Mouse (Mus musculus) spleen, postnatal 14 days (tissue): ENCODE results near the gene Parg.
"Not testable (repeated sequence)": the region's sequence is repeated elsewhere in the genome, so short reads cannot be mapped to it uniquely, and the experiment has no call there.

Experiments
- DNase-seq, 2 experiments: peaks; one replicate each; pipeline ENCODE4 v3.0.0; 2021 to 2022; ENCODE audit warnings: low spot score in 2 of 2

The Parg gene

GRCm38 (mm10) chr14:32179393-32180195 is 22.2 kb upstream of the Parg start:
- DNase-seq = no peak

- DNase-seq = no peak
Measured at GRCm38 (mm10) chr14:32180861-32181260, 20.9 kb upstream of the Parg start.

GRCm38 (mm10) chr14:32183846-32184245 is 17.9 kb upstream of the Parg start:
- no peak for DNase-seq

GRCm38 (mm10) chr14:32190627-32191391 is 10.9 kb upstream of the Parg start:
- DNase-seq = no peak

- no peak for DNase-seq
Measured at GRCm38 (mm10) chr14:32191926-32192325, 9.8 kb upstream of the Parg start.

GRCm38 (mm10) chr14:32192437-32192836 is 9.3 kb upstream of the Parg start:
- peak; percentile 30 to 50 for DNase-seq

GRCm38 (mm10) chr14:32193557-32193956 is 8.2 kb upstream of the Parg start:
- not testable (repeated sequence) for DNase-seq

- no peak for DNase-seq
Measured at GRCm38 (mm10) chr14:32201354-32201753, 395 bp upstream of the Parg start.

GRCm38 (mm10) chr14:32226601-32227000 is 24.9 kb downstream of the Parg start:
- no peak for DNase-seq

- peak in 1 of 2 experiments; percentile 37 for DNase-seq
Measured at GRCm38 (mm10) chr14:32228996-32229395, 27.2 kb downstream of the Parg start.

- no peak for DNase-seq
Measured at GRCm38 (mm10) chr14:32242401-32242800, 40.7 kb downstream of the Parg start.

GRCm38 (mm10) chr14:32246019-32246418 is 44.3 kb downstream of the Parg start:
- DNase-seq = no peak

GRCm38 (mm10) chr14:32249616-32250015 is 47.9 kb downstream of the Parg start:
- DNase-seq = no peak

- no peak for DNase-seq
Measured at GRCm38 (mm10) chr14:32260830-32261229, 59.1 kb downstream of the Parg start.

- DNase-seq = no peak
Measured at GRCm38 (mm10) chr14:32261741-32262140, 60.0 kb downstream of the Parg start.

GRCm38 (mm10) chr14:32268999-32269398 is 67.2 kb downstream of the Parg start:
- DNase-seq = no peak

GRCm38 (mm10) chr14:32269589-32269988 is 67.8 kb downstream of the Parg start:
- no peak for DNase-seq

GRCm38 (mm10) chr14:32301622-32302021 is 99.9 kb downstream of the Parg start:
- DNase-seq = no peak

GRCm38 (mm10) chr14:32302423-32302822 is 100.7 kb downstream of the Parg start:
- DNase-seq = no peak

GRCm38 (mm10) chr14:32304921-32305320 is 103.2 kb downstream of the Parg start:
- no peak for DNase-seq

GRCm38 (mm10) chr14:32309876-32310275 is 108.1 kb downstream of the Parg start:
- peak in 1 of 2 experiments; percentile 10 for DNase-seq

- DNase-seq = no peak
Measured at GRCm38 (mm10) chr14:32311381-32312035, 109.8 kb downstream of the Parg start.
